Mouse (Mus musculus) kidney, adult 2 months (tissue): Measurements from ENCODE around the gene Tecta.

Source experiments
- CTCF ChIP-seq: fragments of 200-500 bp; conservative IDR thresholded peaks from 2 replicates; pipeline ENCODE4 v1.5.1; 2011; ENCODE audit warnings: low read depth, mild to moderate bottlenecking, control low read depth, low read length, moderate library complexity, mixed read lengths; ENCODE audit not compliant: insufficient read depth, insufficient read length
- POLR2A ChIP-seq: fragments of 200-500 bp; IDR thresholded peaks from one replicate; pipeline ENCODE4 v1.6.1; 2011; ENCODE audit warnings: low read depth, low read length, control low read depth

GRCm38 (mm10) chr9:42349791-42350190 lies 49.9 kb downstream of the Tecta start:
- TF ChIP-seq POLR2A (no peak), CTCF (no peak)
